Mouse (Mus musculus) kidney, postnatal 36 days (tissue): ENCODE data around the gene Zfp956.

Experiments
- DNase-seq, 2 experiments: peaks; one replicate each; pipeline ENCODE4 v3.0.0; 2021 to 2022; ENCODE audit warnings: mixed read lengths in 2 of 2

Gene Zfp956

DNA sequence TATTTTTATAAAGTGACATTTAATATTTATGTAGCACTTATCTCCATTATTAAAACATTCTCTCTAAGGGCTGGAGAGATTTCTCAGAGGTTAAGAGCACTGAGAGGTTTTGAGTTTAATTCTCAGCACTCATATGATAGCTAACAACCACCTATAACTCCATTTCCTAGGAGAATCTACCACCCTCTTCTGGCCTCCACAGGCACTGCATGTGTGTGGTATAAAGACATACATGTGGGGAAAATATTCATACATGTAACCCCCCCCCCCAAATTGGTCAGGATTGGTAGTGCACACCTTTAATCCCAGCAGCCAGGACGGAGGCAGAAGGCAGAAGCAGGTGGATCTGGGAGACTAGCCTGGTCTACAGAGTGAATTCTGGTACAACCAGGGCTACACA lies 21.4 kb downstream of the Zfp956 start:
- DNase-seq, result peak in 1 of 2 experiments; percentile 20

DNA sequence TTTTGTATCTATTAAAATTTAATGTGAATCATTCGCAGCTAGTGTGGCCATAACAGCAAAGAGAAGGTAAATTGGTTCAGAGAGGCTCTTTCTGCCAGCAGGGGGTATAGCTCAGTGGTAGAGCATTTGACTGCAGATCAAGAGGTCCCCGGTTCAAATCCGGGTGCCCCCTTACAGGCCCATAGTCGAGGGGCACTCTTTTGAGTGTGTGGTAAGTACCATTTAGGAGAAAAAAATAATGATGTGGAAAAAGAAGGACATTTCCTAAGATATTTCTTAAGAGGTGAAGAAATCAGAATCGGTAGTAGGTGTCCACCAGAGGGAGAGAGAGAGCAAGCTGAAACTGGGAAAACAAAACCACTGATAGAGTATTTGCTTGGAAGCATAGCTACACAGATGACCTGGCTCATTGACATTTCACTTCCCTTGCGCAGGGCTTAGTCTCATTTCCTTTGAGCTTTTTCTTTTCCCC lies 25.7 kb downstream of the Zfp956 start:
- DNase-seq, result peak; percentile 83 to 87

DNA sequence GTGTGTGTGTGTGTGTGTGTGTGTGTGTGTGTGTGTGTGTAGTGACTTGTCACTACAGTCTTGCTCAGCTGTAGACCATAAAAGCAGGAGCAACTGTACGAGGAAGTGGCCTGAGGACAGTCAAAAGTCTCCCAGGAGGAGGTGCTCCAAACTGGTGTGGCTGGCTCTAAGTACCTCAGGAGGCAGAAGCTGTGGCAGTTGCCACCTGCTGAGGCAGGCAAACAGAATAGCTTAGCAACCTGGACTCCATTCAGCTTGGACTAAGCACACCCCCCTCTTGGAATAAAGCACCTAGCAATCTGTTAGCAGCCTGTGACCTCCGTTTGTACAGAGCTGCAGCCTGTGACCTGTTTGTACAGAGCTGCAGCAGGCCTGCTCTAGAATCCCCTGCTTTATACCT lies 30.7 kb downstream of the Zfp956 start:
- no peak for DNase-seq

DNA sequence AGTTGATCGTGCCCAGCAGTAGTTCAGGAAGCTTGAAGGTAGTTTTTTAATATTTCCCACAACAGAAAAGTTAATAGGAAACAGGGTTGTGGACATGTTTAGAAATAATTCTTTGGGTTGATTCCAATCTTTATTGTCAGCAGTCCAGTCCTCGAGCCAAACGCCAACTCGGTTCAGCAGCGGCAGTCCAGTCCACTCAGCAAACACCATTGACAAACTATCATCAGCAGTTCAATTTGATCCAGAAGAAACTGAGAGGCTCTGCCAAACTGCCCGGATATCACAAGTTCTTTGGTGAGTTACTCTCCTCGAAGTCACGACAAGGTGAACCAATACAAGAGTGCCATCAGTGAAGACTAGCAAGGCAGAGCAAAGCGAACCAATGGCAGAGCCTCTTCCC lies 42.5 kb downstream of the Zfp956 start:
- DNase-seq, result no peak

DNA sequence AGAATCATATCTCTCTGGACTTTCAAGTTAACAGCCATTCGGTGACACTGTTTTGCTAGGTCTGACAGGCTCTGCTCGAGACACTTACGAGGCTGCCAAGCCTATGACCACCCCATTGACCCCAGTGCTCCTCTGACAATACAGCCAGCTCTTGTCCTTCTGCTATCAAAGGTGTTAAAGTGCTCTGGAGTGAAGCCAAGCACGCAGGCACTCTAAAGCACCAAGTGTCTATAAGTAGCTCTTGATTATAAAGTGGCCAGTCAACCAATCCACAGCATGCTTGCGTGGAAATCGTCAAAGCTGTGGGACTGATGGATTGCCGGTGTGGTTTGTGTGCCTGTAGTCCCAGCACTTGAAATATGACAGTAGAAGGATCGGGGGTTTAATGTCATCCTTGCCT lies 57.5 kb downstream of the Zfp956 start:
- no peak for DNase-seq
